Mouse (Mus musculus): ENCODE measurements at regions not wholly inside any gene's neighbourhood (a gene's known extent, or its start where the extent isn't known, plus 50 kb on each side); places are given as distances from the start of the nearest gene placed in this dataset.
A peak's percentile ranks its signal among the peaks of the same experiment; 100 is the strongest.

- no peak overlapping the region for H3K9ac ChIP-seq (ENCODE audit: low read length)
- H3K4me1 ChIP-seq (replicated peaks; ENCODE audit: control insufficient read depth, insufficient read depth, low read length): peaks cover 10% of the 10 kb centered on the region; the same call in 1 of the 2 replicates
- peak overlapping the region; percentile 62 for H3K27ac ChIP-seq (ENCODE audit: low read length)
- WGBS: 71% methylated on average over 2 of the region's 2 CpGs
- no peaks in the 10 kb centered on the region for H3K9me3 ChIP-seq (ENCODE audit: control insufficient read depth, low read length)
- no peaks in the 10 kb centered on the region for H3K36me3 ChIP-seq (ENCODE audit: control insufficient read depth, insufficient read depth, low read length)
- H3K4me3 ChIP-seq (ENCODE audit: low read length): no peak overlapping the region
- H3K27me3 ChIP-seq (ENCODE audit: control insufficient read depth, insufficient read depth, low read depth, low read length): no peaks in the 10 kb centered on the region
- H3K4me2 ChIP-seq (ENCODE audit: low read depth, low read length): no peak overlapping the region
- ATAC-seq (ENCODE audit: low read depth): peak; percentile 64
Observed at GRCm38 (mm10) chr7:95954511-95954910, 216.5 kb upstream of the Tenm4 start.

GRCm38 (mm10) chr7:95955119-95955518, 215.9 kb upstream of the Tenm4 start:
- whole genome bisulfite sequencing: 39% methylated on average over 2 of the region's 2 CpGs
- Histone ChIP-seq H3K9ac (ENCODE audit: low read length) (no peak overlapping the region), H3K4me1 (replicated peaks; ENCODE audit: control insufficient read depth, insufficient read depth, low read length) (peaks cover 10% of the 10 kb centered on the region; the same call in 1 of the 2 replicates), H3K27me3 (ENCODE audit: control insufficient read depth, insufficient read depth, low read depth, low read length) (no peaks in the 10 kb centered on the region), H3K27ac (ENCODE audit: low read length) (peak overlapping the region; percentile 74; the same call in 1 of the 2 replicates), H3K4me2 (ENCODE audit: low read depth, low read length) (no peak overlapping the region), H3K9me3 (ENCODE audit: control insufficient read depth, low read length) (no peaks in the 10 kb centered on the region), H3K4me3 (ENCODE audit: low read length) (no peak overlapping the region), H3K36me3 (ENCODE audit: control insufficient read depth, insufficient read depth, low read length) (no peaks in the 10 kb centered on the region)
- peak; percentile 90 for ATAC-seq (ENCODE audit: low read depth)

DNA sequence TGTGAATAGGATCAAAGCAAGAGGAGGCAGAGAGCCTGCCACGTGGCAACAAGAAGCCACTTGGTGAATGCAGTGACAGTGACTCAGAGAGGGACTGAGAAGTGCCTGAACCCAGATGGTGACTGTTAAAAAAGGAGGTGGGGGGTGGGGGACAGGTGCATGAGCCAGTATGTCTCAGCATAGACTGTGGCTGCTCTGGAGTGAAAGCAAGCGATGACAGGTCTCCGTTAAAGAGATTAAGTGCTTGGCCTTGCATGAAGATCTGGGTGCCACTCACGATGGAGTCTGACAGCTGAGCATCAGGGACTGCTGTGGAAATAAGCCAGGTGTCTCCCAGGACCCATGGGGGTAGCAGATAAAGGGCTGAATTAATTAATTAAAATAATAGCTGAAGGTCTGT, 212.0 kb upstream of the Tenm4 start:
- H3K4me1 ChIP-seq (replicated peaks; ENCODE audit: control insufficient read depth, insufficient read depth, low read length): peaks cover 7% of the 10 kb centered on the region; the same call in 1 of the 2 replicates
- no peak overlapping the region for H3K9ac ChIP-seq (ENCODE audit: low read length)
- no peak overlapping the region for H3K27ac ChIP-seq (ENCODE audit: low read length)
- no peak overlapping the region for H3K4me3 ChIP-seq (ENCODE audit: low read length)
- no peaks in the 10 kb centered on the region for H3K9me3 ChIP-seq (ENCODE audit: control insufficient read depth, low read length)
- 67% methylated on average over 4 of the region's 4 CpGs for WGBS
- no peaks in the 10 kb centered on the region for H3K36me3 ChIP-seq (ENCODE audit: control insufficient read depth, insufficient read depth, low read length)
- H3K27me3 ChIP-seq (ENCODE audit: control insufficient read depth, insufficient read depth, low read depth, low read length): no peaks in the 10 kb centered on the region
- no peak overlapping the region for H3K4me2 ChIP-seq (ENCODE audit: low read depth, low read length)
- ATAC-seq (ENCODE audit: low read depth): no peak

GRCm38 (mm10) chr7:95971863-95972262, 199.2 kb upstream of the Tenm4 start:
- H3K27me3 ChIP-seq (ENCODE audit: control insufficient read depth, insufficient read depth, low read depth, low read length): no peaks in the 10 kb centered on the region
- H3K4me3 ChIP-seq (ENCODE audit: low read length): no peak overlapping the region
- 67% methylated on average over 7 of the region's 7 CpGs for WGBS
- H3K27ac ChIP-seq (ENCODE audit: low read length): no peak overlapping the region
- H3K9me3 ChIP-seq (ENCODE audit: control insufficient read depth, low read length): no peaks in the 10 kb centered on the region
- H3K36me3 ChIP-seq (ENCODE audit: control insufficient read depth, insufficient read depth, low read length): no peaks in the 10 kb centered on the region
- H3K4me2 ChIP-seq (ENCODE audit: low read depth, low read length): no peak overlapping the region
- no peak for ATAC-seq (ENCODE audit: low read depth)
- no peak overlapping the region for H3K9ac ChIP-seq (ENCODE audit: low read length)
- no peaks in the 10 kb centered on the region for H3K4me1 ChIP-seq (replicated peaks; ENCODE audit: control insufficient read depth, insufficient read depth, low read length)

DNA sequence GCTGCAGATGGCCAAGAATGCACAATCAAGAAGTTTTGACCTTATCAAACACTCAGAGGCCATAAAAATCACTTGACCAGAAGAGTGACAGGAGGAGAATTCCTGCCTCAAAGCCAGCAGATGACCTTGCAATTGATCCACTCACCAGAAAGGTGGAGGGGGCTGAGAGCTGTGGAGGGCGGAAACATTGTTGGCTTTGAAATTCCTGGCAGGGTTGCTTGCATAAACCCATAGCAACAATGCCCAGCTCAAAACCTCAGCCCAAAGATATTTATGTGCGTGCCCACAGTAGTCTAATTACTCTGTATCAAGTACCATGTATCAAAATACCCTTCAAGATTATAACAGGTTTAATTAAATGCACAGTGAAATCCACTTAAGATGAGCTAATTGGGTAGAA, 197.0 kb upstream of the Tenm4 start:
- Histone ChIP-seq H3K9ac (ENCODE audit: low read length) (no peak overlapping the region), H3K27ac (ENCODE audit: low read length) (no peak overlapping the region), H3K4me2 (ENCODE audit: low read depth, low read length) (no peak overlapping the region), H3K9me3 (ENCODE audit: control insufficient read depth, low read length) (no peaks in the 10 kb centered on the region), H3K36me3 (ENCODE audit: control insufficient read depth, insufficient read depth, low read length) (no peaks in the 10 kb centered on the region), H3K4me1 (replicated peaks; ENCODE audit: control insufficient read depth, insufficient read depth, low read length) (no peaks in the 10 kb centered on the region), H3K27me3 (ENCODE audit: control insufficient read depth, insufficient read depth, low read depth, low read length) (no peaks in the 10 kb centered on the region), H3K4me3 (ENCODE audit: low read length) (no peak overlapping the region)
- WGBS: 63% methylated on average over 2 of the region's 2 CpGs
- ATAC-seq (ENCODE audit: low read depth): no peak

- no peak overlapping the region for H3K4me3 ChIP-seq (ENCODE audit: low read length)
- H3K4me1 ChIP-seq (replicated peaks; ENCODE audit: control insufficient read depth, insufficient read depth, low read length): no peaks in the 10 kb centered on the region
- H3K9ac ChIP-seq (ENCODE audit: low read length): no peak overlapping the region
- no peaks in the 10 kb centered on the region for H3K27me3 ChIP-seq (ENCODE audit: control insufficient read depth, insufficient read depth, low read depth, low read length)
- H3K36me3 ChIP-seq (ENCODE audit: control insufficient read depth, insufficient read depth, low read length): no peaks in the 10 kb centered on the region
- no peaks in the 10 kb centered on the region for H3K9me3 ChIP-seq (ENCODE audit: control insufficient read depth, low read length)
- no peak overlapping the region for H3K4me2 ChIP-seq (ENCODE audit: low read depth, low read length)
- no peak; the same call in 1 of the 2 replicates for ATAC-seq (ENCODE audit: low read depth)
- H3K27ac ChIP-seq (ENCODE audit: low read length): no peak overlapping the region
- 58% methylated on average over 10 of the region's 10 CpGs for WGBS
Observed at GRCm38 (mm10) chr7:95991250-95992032, 179.6 kb upstream of the Tenm4 start.

DNA sequence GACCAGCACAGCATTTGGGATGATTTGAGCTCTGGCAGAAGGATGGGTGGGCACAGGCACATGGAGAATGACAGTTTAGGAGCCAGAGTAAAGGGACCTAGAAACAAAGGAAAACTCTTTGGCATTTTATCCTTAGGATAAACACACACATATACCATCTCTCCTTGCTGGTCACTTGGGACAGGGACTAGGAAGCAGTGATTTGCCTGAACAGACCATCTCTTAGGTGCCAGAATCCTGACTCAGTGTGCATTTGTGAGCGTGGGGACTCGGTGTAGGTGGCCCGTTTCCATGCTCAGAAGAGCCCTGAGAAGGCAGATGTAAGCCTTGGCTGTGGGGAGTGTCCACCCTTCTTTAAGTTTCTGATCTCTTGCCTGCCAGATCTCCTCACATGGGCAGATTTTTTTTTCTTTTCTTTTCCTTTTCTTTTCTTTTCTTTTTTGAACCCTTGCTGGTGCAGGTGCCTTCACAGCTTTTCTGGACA, 179.0 kb upstream of the Tenm4 start:
- H3K27me3 ChIP-seq (ENCODE audit: control insufficient read depth, insufficient read depth, low read depth, low read length): no peaks in the 10 kb centered on the region
- H3K4me2 ChIP-seq (ENCODE audit: low read depth, low read length): no peak overlapping the region
- 92% methylated on average over 3 of the region's 3 CpGs for WGBS
- no peak overlapping the region for H3K9ac ChIP-seq (ENCODE audit: low read length)
- ATAC-seq (ENCODE audit: low read depth): no peak
- H3K36me3 ChIP-seq (ENCODE audit: control insufficient read depth, insufficient read depth, low read length): no peaks in the 10 kb centered on the region
- H3K9me3 ChIP-seq (ENCODE audit: control insufficient read depth, low read length): no peaks in the 10 kb centered on the region
- no peak overlapping the region for H3K27ac ChIP-seq (ENCODE audit: low read length)
- no peak overlapping the region for H3K4me3 ChIP-seq (ENCODE audit: low read length)
- no peaks in the 10 kb centered on the region for H3K4me1 ChIP-seq (replicated peaks; ENCODE audit: control insufficient read depth, insufficient read depth, low read length)

DNA sequence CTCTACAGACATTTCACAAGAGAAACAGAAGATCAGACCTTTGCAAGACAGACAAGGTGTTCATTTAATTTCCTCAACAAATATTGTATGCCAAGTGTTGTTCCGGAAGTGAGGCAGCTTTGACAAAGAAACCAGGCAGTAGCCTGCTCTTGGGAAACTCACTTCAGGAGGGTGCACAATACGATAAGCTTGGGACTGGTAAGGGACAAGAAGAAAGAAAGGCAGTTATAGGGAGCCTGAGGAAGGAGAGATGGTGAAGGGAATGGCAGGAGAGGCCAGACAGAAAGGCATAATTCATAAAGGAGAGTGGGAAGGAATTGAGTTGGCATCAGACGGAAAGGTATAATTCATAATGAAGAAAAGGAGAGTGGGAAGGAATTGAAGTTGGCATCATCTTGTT, 178.5 kb upstream of the Tenm4 start:
- Histone ChIP-seq H3K9ac (ENCODE audit: low read length) (no peak overlapping the region), H3K4me1 (replicated peaks; ENCODE audit: control insufficient read depth, insufficient read depth, low read length) (no peaks in the 10 kb centered on the region), H3K9me3 (ENCODE audit: control insufficient read depth, low read length) (no peaks in the 10 kb centered on the region), H3K27ac (ENCODE audit: low read length) (no peak overlapping the region), H3K4me3 (ENCODE audit: low read length) (no peak overlapping the region), H3K4me2 (ENCODE audit: low read depth, low read length) (no peak overlapping the region), H3K36me3 (ENCODE audit: control insufficient read depth, insufficient read depth, low read length) (no peaks in the 10 kb centered on the region), H3K27me3 (ENCODE audit: control insufficient read depth, insufficient read depth, low read depth, low read length) (no peaks in the 10 kb centered on the region)
- no peak for ATAC-seq (ENCODE audit: low read depth)
- WGBS: 85% methylated on average over 3 of the region's 3 CpGs

GRCm38 (mm10) chr7:95997190-95997589, 173.9 kb upstream of the Tenm4 start:
- Histone ChIP-seq H3K36me3 (ENCODE audit: control insufficient read depth, insufficient read depth, low read length) (no peaks in the 10 kb centered on the region), H3K4me3 (ENCODE audit: low read length) (no peak overlapping the region), H3K27me3 (ENCODE audit: control insufficient read depth, insufficient read depth, low read depth, low read length) (no peaks in the 10 kb centered on the region), H3K9ac (ENCODE audit: low read length) (no peak overlapping the region), H3K9me3 (ENCODE audit: control insufficient read depth, low read length) (no peaks in the 10 kb centered on the region), H3K27ac (ENCODE audit: low read length) (no peak overlapping the region), H3K4me2 (ENCODE audit: low read depth, low read length) (no peak overlapping the region), H3K4me1 (replicated peaks; ENCODE audit: control insufficient read depth, insufficient read depth, low read length) (no peaks in the 10 kb centered on the region)
- WGBS: 65% methylated on average over 3 of the region's 3 CpGs
- no peak for ATAC-seq (ENCODE audit: low read depth)
